Mouse (Mus musculus) liver, embryonic 14.5 days (tissue): ENCODE results near the gene Trir.

Experiments used
- CTCF ChIP-seq: IDR thresholded peaks from 2 replicates; pipeline ENCODE4 v1.5.1; 2016; ENCODE audit warnings: antibody characterized with exemption, low read depth, control low read depth
- EP300 ChIP-seq: IDR thresholded peaks from 2 replicates; pipeline ENCODE4 v1.6.1; 2016; ENCODE audit warnings: antibody characterized with exemption, low read depth

GRCm38 (mm10) chr8:85026670-85027515 lies at the start of gene Trir:
- TF ChIP-seq CTCF (peak; percentile 49), EP300 (no peak)
